Comparison of ENCODE assay signal across 7 mouse cellular contexts in genomic region chr11:61619791-61620241, GRCm38 (mm10). TPM values are rescaled to one million over a fixed set of nuclear protein-coding genes. Genes with fewer than 3 reads are reported as not detected.
DNase-seq lines count a peak whose midpoint lies in the region; ATAC-seq and TF ChIP-seq lines count a peak whose summit lies in the region.

No protein-coding gene starts in this region.

- peaks cover 11% of the 10 kb centered on the region for H3K4me1 ChIP-seq in intestine, embryonic 14.5 days (replicated peaks; ENCODE audit: control insufficient read depth, insufficient read depth, low read length)
- peaks cover 15% of the 10 kb centered on the region for H3K4me1 ChIP-seq in midbrain, embryonic 12.5 days
- H3K4me1 ChIP-seq in stomach, postnatal 0 days (replicated peaks; ENCODE audit: control insufficient read depth, insufficient read depth): no peaks in the 10 kb centered on the region

- TF ChIP-seq EP300 in stomach, postnatal 0 days (optimal IDR thresholded peaks at IDR 0.05): no peak

- DNase-seq in adrenal gland, adult 2 months: peak; percentile 71
- DNase-seq in cerebellum, postnatal 36 days: peak; percentile 81 to 84
- DNase-seq in gastrocnemius, postnatal 14 days: peak; percentile 79
- DNase-seq in intestine, embryonic 14.5 days (ENCODE audit: low spot score): peak; percentile 79
- peak; percentile 73 to 75 for DNase-seq in left cerebral cortex, postnatal 36 days (ENCODE audit: low spot score in 2 of 2)
- DNase-seq in stomach, postnatal 0 days (ENCODE audit: low spot score): peak; percentile 69

- no peaks in the 10 kb centered on the region for H3K36me3 ChIP-seq in intestine, embryonic 14.5 days (ENCODE audit: control insufficient read depth, insufficient read depth, low read length)
- H3K36me3 ChIP-seq in midbrain, embryonic 12.5 days: no peaks in the 10 kb centered on the region
- H3K36me3 ChIP-seq in stomach, postnatal 0 days (ENCODE audit: control insufficient read depth, insufficient read depth, low read length): no peaks in the 10 kb centered on the region

- H3K27ac ChIP-seq in intestine, embryonic 14.5 days (ENCODE audit: low read depth): no peak overlapping the region
- H3K27ac ChIP-seq in midbrain, embryonic 12.5 days (replicated peaks): no peak overlapping the region
- H3K27ac ChIP-seq in stomach, postnatal 0 days (replicated peaks): peak overlapping the region; percentile 78

- WGBS in intestine, embryonic 14.5 days: 1% methylated on average over 16 of the region's 17 CpGs
- 0% methylated on average over 10 of the region's 17 CpGs for WGBS in midbrain, embryonic 12.5 days
- WGBS in stomach, postnatal 0 days: 1% methylated on average over 12 of the region's 17 CpGs

- H3K4me2 ChIP-seq in intestine, embryonic 14.5 days (ENCODE audit: low read length): peak overlapping the region; percentile 62
- peak overlapping the region; percentile 70 for H3K4me2 ChIP-seq in midbrain, embryonic 12.5 days (replicated peaks)
- peak overlapping the region; percentile 63 for H3K4me2 ChIP-seq in stomach, postnatal 0 days (replicated peaks; ENCODE audit: low read depth)

- peak; percentile 70 for TF ChIP-seq CTCF in stomach, postnatal 0 days (IDR thresholded peaks at IDR 0.05; ENCODE audit: low read depth)

- intact Hi-C loops in gastrocnemius, postnatal 14 days (cut with DNase I; ENCODE audit: low total_unique reads): loop anchor here (5.0 kb wide), 1 partner anchor 203 kb away; no protein-coding TSS in a partner anchor
- intact Hi-C loops in left cerebral cortex, postnatal 36 days (cut with DNase I): loop anchor here (1.0 to 5.0 kb wide), 3 partner anchors 95 to 206 kb away; no protein-coding TSS in a partner anchor

- H3K9me3 ChIP-seq in intestine, embryonic 14.5 days (ENCODE audit: control insufficient read depth, low read length): no peaks in the 10 kb centered on the region
- no peaks in the 10 kb centered on the region for H3K9me3 ChIP-seq in midbrain, embryonic 12.5 days
- H3K9me3 ChIP-seq in stomach, postnatal 0 days (ENCODE audit: control insufficient read depth, low read length): no peaks in the 10 kb centered on the region

- H3K27me3 ChIP-seq in intestine, embryonic 14.5 days (replicated peaks; ENCODE audit: control insufficient read depth, insufficient read depth, low read length): no peaks in the 10 kb centered on the region
- 0 out of 2 replicates have a peak, but pooled peaks cover 7% of the 10 kb centered on the region for H3K27me3 ChIP-seq in midbrain, embryonic 12.5 days
- no peaks in the 10 kb centered on the region for H3K27me3 ChIP-seq in stomach, postnatal 0 days (ENCODE audit: control insufficient read depth, insufficient read depth, low read length)

- H3K4me3 ChIP-seq in intestine, embryonic 14.5 days (ENCODE audit: low read depth, low read length): peak overlapping the region; percentile 34
- H3K4me3 ChIP-seq in midbrain, embryonic 12.5 days: peak overlapping the region; percentile 45
- H3K4me3 ChIP-seq in stomach, postnatal 0 days (ENCODE audit: low read depth, low read length): peak overlapping the region; percentile 32

- ATAC-seq in intestine, embryonic 14.5 days (replicated peaks; ENCODE audit: low FRiP score, low TSS enrichment, low read depth): peak; percentile 48
- peak; percentile 47; the same call in 1 of the 2 replicates for ATAC-seq in midbrain, embryonic 12.5 days (ENCODE audit: low FRiP score, low read depth)
- peak; percentile 62; the same call in 1 of the 2 replicates for ATAC-seq in stomach, postnatal 0 days (ENCODE audit: low FRiP score, low TSS enrichment)

- 0 out of 2 replicates have a peak overlapping the region, but pooled peaks have one; percentile 27 for H3K9ac ChIP-seq in intestine, embryonic 14.5 days (ENCODE audit: low read length)
- H3K9ac ChIP-seq in midbrain, embryonic 12.5 days (replicated peaks): peak overlapping the region; percentile 39
- peak overlapping the region; percentile 59 for H3K9ac ChIP-seq in stomach, postnatal 0 days (ENCODE audit: low read length)

RNA-seq across cellular contexts. Expression of gene Grap, which starts 33.2 kb away (rescaled TPM):
- total RNA-seq in adrenal gland, adult 2 months (2021): 10 to 100 TPM in 1 of 2 experiments, 1 to 10 TPM in 1; 5.4 to 10.7 TPM
- polyA plus RNA-seq in adrenal gland, adult 2 months (2012; rRNA removed): 10.4 and 12.4 TPM in 2 replicates
- 1 to 10 TPM; 7.0 to 9.9 TPM for total RNA-seq in gastrocnemius, postnatal 14 days (2021)
- 6.5 and 6.6 TPM in 2 replicates for polyA plus RNA-seq in intestine, embryonic 14.5 days (2014; fragmentation: Nextera tagmentation; extraction: Ambion mirVana)
- total RNA-seq in left cerebral cortex, postnatal 36 days (2021): 1 to 10 TPM; 5.2 to 5.5 TPM
- polyA plus RNA-seq in midbrain, embryonic 12.5 days (2016; fragmentation: Nextera tagmentation; extraction: Ambion mirVana): 7.8 and 8.4 TPM in 2 replicates
- 4.6 and 4.9 TPM in 2 replicates for polyA plus RNA-seq in stomach, postnatal 0 days (2015; fragmentation: Nextera tagmentation; extraction: Ambion mirVana)

RNA-seq across cellular contexts. Expression of gene Epn2, which starts 40.3 kb away (rescaled TPM):
- 10 to 100 TPM; 20.6 to 29.5 TPM for total RNA-seq in adrenal gland, adult 2 months (2021)
- polyA plus RNA-seq in adrenal gland, adult 2 months (2012; rRNA removed): 18.2 and 18.6 TPM in 2 replicates
- 10 to 100 TPM; 19.4 to 24.8 TPM for total RNA-seq in gastrocnemius, postnatal 14 days (2021)
- 23.5 and 26.5 TPM in 2 replicates for polyA plus RNA-seq in intestine, embryonic 14.5 days (2014; fragmentation: Nextera tagmentation; extraction: Ambion mirVana)
- total RNA-seq in left cerebral cortex, postnatal 36 days (2021): 100 to 1,000 TPM; 111 to 126 TPM
- polyA plus RNA-seq in midbrain, embryonic 12.5 days (2016; fragmentation: Nextera tagmentation; extraction: Ambion mirVana): 34.3 and 39.0 TPM in 2 replicates
- polyA plus RNA-seq in stomach, postnatal 0 days (2015; fragmentation: Nextera tagmentation; extraction: Ambion mirVana): 15.8 and 17.8 TPM in 2 replicates
